Mouse (Mus musculus) left cerebral cortex, postnatal 36 days (tissue): ENCODE measurements around the gene Sema4d. TPM values are rescaled to one million over a fixed set of nuclear protein-coding genes. Genes with fewer than 3 reads are reported as not detected.

Experiments
- microRNA-seq: library from miRNA; unstranded; fragments of <30 nt; microRNA quantifications from one replicate; pipeline ENCODE4 v1.2.0, GENCODE M21; 2022
- total RNA-seq, 2 experiments: library from RNA; stranded (reverse); gene quantifications; 2 replicates each; pipeline ENCODE4 v1.2.3; 2021

The Sema4d gene
- total RNA-seq, 2 experiments from 2014 or later: 91.0 to 94.2 TPM

Small RNA genes within 50 kb of the gene (microRNA-seq; reads per million reads assigned to microRNA genes)
- not detected for gene Gm23566

Other genes starting within 250 kb of the Sema4d start
- gene Shc3, start 224.3 kb downstream of the Sema4d start, total RNA-seq: 100 to 1,000 TPM; 195 to 220 TPM
- 1 to 10 TPM; 2.0 to 2.9 TPM for gene Cks2, start 148.5 kb downstream of the Sema4d start, total RNA-seq
- gene Secisbp2, start 142.1 kb downstream of the Sema4d start, total RNA-seq: 10 to 100 TPM; 15.1 to 22.2 TPM
- gene Gadd45g, start 52.9 kb upstream of the Sema4d start, total RNA-seq: 10 to 100 TPM; 11.0 to 24.6 TPM